Mouse (Mus musculus): ENCODE data around the gene Olfr1090. TPM values are rescaled to one million over a fixed set of nuclear protein-coding genes. Genes with fewer than 3 reads are reported as not detected.

Olfr1090 gene
- polyA plus RNA-seq (2014; fragmentation: Illumina TruSeq; extraction: RNeasy Lipid Tissue Mini Kit (QIAGEN cat#74804); ENCODE audit: low replicate concordance): not detected

DNA sequence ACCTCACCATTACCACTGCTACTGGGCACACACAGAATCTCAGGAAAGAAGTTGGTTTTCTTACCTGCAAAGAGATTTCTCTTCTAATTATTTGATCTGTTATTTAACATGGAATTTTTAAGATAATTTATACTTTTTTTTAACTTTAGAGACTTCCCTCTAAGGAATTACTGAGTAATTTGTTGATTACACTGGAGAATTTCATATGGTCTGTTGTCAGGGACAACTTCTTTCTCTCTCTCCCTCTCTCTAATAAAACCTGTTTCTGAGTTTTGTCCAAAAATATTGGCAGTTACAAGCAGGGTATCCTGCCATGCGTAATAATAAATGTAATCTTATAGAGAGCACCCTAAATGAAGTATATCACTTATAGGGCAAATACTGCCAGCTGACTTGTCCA is at the start of gene Olfr1090:
TSS of gene Olfr1090 (minus strand) at position 101 of the 400 bp plus-strand sequence.

GRCm38 (mm10) chr2:86782179-86782578 is 23.4 kb upstream of the Olfr1090 start, which contains the start of gene Olfr1093:
Gene Olfr1093 (plus strand): TSS chr2:86782479.

GRCm38 (mm10) chr2:86733601-86734000 is 25.2 kb downstream of the Olfr1090 start, which contains the start of gene Olfr1089:
Gene Olfr1089 (minus strand): TSS chr2:86733701.

Other genes with a start within 250 kb of the Olfr1090 start
- gene Olfr1079, start 216.5 kb downstream of the Olfr1090 start, polyA plus RNA-seq (2014; fragmentation: Illumina TruSeq; extraction: RNeasy Lipid Tissue Mini Kit (QIAGEN cat#74804); ENCODE audit: low replicate concordance): not detected
- gene Olfr1080, start 200.8 kb downstream of the Olfr1090 start, polyA plus RNA-seq (2014; fragmentation: Illumina TruSeq; extraction: RNeasy Lipid Tissue Mini Kit (QIAGEN cat#74804); ENCODE audit: low replicate concordance): not detected
- gene Olfr1082, start 160.0 kb downstream of the Olfr1090 start, polyA plus RNA-seq (2014; fragmentation: Illumina TruSeq; extraction: RNeasy Lipid Tissue Mini Kit (QIAGEN cat#74804); ENCODE audit: low replicate concordance): not detected
- gene Olfr1084, start 119.3 kb downstream of the Olfr1090 start, polyA plus RNA-seq (2014; fragmentation: Illumina TruSeq; extraction: RNeasy Lipid Tissue Mini Kit (QIAGEN cat#74804); ENCODE audit: low replicate concordance): not detected
- not detected for gene Olfr1085, start 97.0 kb downstream of the Olfr1090 start, polyA plus RNA-seq (2014; fragmentation: Illumina TruSeq; extraction: RNeasy Lipid Tissue Mini Kit (QIAGEN cat#74804); ENCODE audit: low replicate concordance)
- gene Olfr1086, start 78.9 kb downstream of the Olfr1090 start, polyA plus RNA-seq (2014; fragmentation: Illumina TruSeq; extraction: RNeasy Lipid Tissue Mini Kit (QIAGEN cat#74804); ENCODE audit: low replicate concordance): not detected
- gene Olfr1087, start 60.6 kb downstream of the Olfr1090 start, polyA plus RNA-seq (2014; fragmentation: Illumina TruSeq; extraction: RNeasy Lipid Tissue Mini Kit (QIAGEN cat#74804); ENCODE audit: low replicate concordance): not detected
- not detected for gene Olfr1089, start 25.3 kb downstream of the Olfr1090 start, polyA plus RNA-seq (2014; fragmentation: Illumina TruSeq; extraction: RNeasy Lipid Tissue Mini Kit (QIAGEN cat#74804); ENCODE audit: low replicate concordance)
- gene Olfr1093, start 23.5 kb upstream of the Olfr1090 start, polyA plus RNA-seq (2014; fragmentation: Illumina TruSeq; extraction: RNeasy Lipid Tissue Mini Kit (QIAGEN cat#74804); ENCODE audit: low replicate concordance): not detected
- gene Olfr141, start 51.0 kb upstream of the Olfr1090 start, polyA plus RNA-seq (2014; fragmentation: Illumina TruSeq; extraction: RNeasy Lipid Tissue Mini Kit (QIAGEN cat#74804); ENCODE audit: low replicate concordance): not detected
- not detected for gene Olfr1094, start 65.7 kb upstream of the Olfr1090 start, polyA plus RNA-seq (2014; fragmentation: Illumina TruSeq; extraction: RNeasy Lipid Tissue Mini Kit (QIAGEN cat#74804); ENCODE audit: low replicate concordance)
- not detected for gene Olfr1095, start 92.7 kb upstream of the Olfr1090 start, polyA plus RNA-seq (2014; fragmentation: Illumina TruSeq; extraction: RNeasy Lipid Tissue Mini Kit (QIAGEN cat#74804); ENCODE audit: low replicate concordance)
- not detected for gene Gm13723, start 115.8 kb upstream of the Olfr1090 start, polyA plus RNA-seq (2014; fragmentation: Illumina TruSeq; extraction: RNeasy Lipid Tissue Mini Kit (QIAGEN cat#74804); ENCODE audit: low replicate concordance)
- not detected for gene Olfr1097, start 133.2 kb upstream of the Olfr1090 start, polyA plus RNA-seq (2014; fragmentation: Illumina TruSeq; extraction: RNeasy Lipid Tissue Mini Kit (QIAGEN cat#74804); ENCODE audit: low replicate concordance)
- gene Olfr1098, start 165.6 kb upstream of the Olfr1090 start, polyA plus RNA-seq (2014; fragmentation: Illumina TruSeq; extraction: RNeasy Lipid Tissue Mini Kit (QIAGEN cat#74804); ENCODE audit: low replicate concordance): not detected
- gene Olfr1099, start 201.7 kb upstream of the Olfr1090 start, polyA plus RNA-seq (2014; fragmentation: Illumina TruSeq; extraction: RNeasy Lipid Tissue Mini Kit (QIAGEN cat#74804); ENCODE audit: low replicate concordance): not detected
- not detected for gene Olfr1100, start 221.0 kb upstream of the Olfr1090 start, polyA plus RNA-seq (2014; fragmentation: Illumina TruSeq; extraction: RNeasy Lipid Tissue Mini Kit (QIAGEN cat#74804); ENCODE audit: low replicate concordance)
- gene Olfr1101, start 232.2 kb upstream of the Olfr1090 start, polyA plus RNA-seq (2014; fragmentation: Illumina TruSeq; extraction: RNeasy Lipid Tissue Mini Kit (QIAGEN cat#74804); ENCODE audit: low replicate concordance): not detected
- gene Olfr1102, start 239.4 kb upstream of the Olfr1090 start, polyA plus RNA-seq (2014; fragmentation: Illumina TruSeq; extraction: RNeasy Lipid Tissue Mini Kit (QIAGEN cat#74804); ENCODE audit: low replicate concordance): not detected

All from small intestine, adult 10 weeks (tissue).